Mouse (Mus musculus): ENCODE results near the gene Ugt1a6b. TPM values are rescaled to one million over a fixed set of nuclear protein-coding genes. Genes with fewer than 3 reads are reported as not detected.

The Ugt1a6b gene
- polyA plus RNA-seq, 1 experiment from 2014 or later: 0.11 TPM

DNA sequence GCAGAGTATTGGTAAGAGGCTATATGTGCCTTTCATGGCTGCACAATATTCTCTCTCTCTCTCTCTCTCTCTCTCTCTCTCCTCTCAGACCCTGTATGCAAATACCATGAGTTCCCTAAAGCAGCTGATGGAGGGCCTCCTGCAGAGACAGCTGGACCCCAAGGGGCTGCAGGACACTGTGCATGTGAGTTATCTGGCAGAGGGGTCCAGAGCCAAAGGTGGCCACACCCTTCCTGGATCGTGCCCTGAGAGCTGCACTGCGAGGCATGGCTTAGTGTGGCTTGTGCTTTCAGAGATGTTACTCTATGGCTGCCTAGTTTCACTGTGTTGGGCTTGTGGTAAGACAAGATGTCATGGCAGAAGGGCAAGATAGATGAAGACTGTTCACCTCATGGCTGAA lies 144.6 kb downstream of the Ugt1a6b start:
- no peak for ATAC-seq (replicated peaks; ENCODE audit: extremely low read depth, insufficient read depth, low FRiP score)
- Histone ChIP-seq H3K36me3 (ENCODE audit: control insufficient read depth, insufficient read depth) (no peaks in the 10 kb centered on the region), H3K4me3 (ENCODE audit: low read length) (no peak overlapping the region), H3K4me1 (ENCODE audit: control insufficient read depth, insufficient read depth, low read length) (no peaks in the 10 kb centered on the region), H3K27me3 (ENCODE audit: control insufficient read depth, insufficient read depth, low read length) (no peaks in the 10 kb centered on the region), H3K9me3 (replicated peaks; ENCODE audit: control insufficient read depth, low read length) (peaks cover 75% of the 10 kb centered on the region), H3K4me2 (ENCODE audit: low read depth, low read length) (no peak overlapping the region), H3K9ac (ENCODE audit: low read length) (no peak overlapping the region), H3K27ac (ENCODE audit: low read length) (no peak overlapping the region)
- 42% methylated on average over 2 of the region's 2 CpGs for WGBS

DNA sequence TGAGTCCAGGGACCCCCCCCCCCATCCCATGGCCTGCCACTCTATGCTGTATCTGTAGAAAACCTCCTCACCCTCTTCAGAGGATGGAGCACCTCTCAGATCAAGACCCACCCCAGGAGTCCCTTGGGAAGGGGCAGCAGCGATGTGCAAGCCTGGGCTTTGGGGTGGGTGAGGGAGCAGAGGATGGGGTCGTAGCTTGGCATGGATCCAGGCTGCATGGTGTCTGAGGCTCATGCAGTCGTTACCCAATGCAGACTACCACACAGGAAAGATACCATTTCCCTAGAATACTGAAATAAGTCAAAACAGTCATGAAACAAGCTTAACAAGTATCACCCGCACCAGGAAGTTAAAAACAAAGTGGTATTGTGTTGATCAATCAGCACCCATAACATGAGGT lies 145.6 kb downstream of the Ugt1a6b start:
- Histone ChIP-seq H3K4me1 (ENCODE audit: control insufficient read depth, insufficient read depth, low read length) (no peaks in the 10 kb centered on the region), H3K27me3 (ENCODE audit: control insufficient read depth, insufficient read depth, low read length) (no peaks in the 10 kb centered on the region), H3K4me3 (ENCODE audit: low read length) (no peak overlapping the region), H3K36me3 (ENCODE audit: control insufficient read depth, insufficient read depth) (no peaks in the 10 kb centered on the region), H3K4me2 (ENCODE audit: low read depth, low read length) (no peak overlapping the region), H3K9ac (ENCODE audit: low read length) (no peak overlapping the region), H3K9me3 (replicated peaks; ENCODE audit: control insufficient read depth, low read length) (peaks cover 75% of the 10 kb centered on the region), H3K27ac (ENCODE audit: low read length) (no peak overlapping the region)
- 59% methylated on average over 4 of the region's 4 CpGs for WGBS
- ATAC-seq (replicated peaks; ENCODE audit: extremely low read depth, insufficient read depth, low FRiP score): no peak

DNA sequence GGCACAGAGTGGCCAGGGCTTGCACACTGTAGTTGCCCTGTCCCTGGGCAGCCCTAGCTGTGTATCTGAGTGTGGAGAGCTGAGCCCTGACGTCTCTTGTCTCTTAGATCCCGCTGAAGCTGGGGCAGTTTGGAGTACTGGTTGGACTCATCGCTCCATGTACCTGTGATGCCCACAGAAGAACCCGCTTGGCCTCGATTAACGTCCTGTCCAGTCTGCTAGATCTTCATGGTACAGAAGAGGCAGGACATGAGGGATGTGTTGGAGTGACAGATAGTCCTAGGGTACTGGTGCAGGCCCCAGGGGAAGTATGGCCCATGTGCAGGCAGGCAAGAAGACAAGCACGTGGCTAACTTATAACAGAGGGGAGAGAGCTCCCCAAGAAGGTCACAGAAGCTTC lies 146.5 kb downstream of the Ugt1a6b start:
- H3K9me3 ChIP-seq (replicated peaks; ENCODE audit: control insufficient read depth, low read length): peaks cover 74% of the 10 kb centered on the region
- H3K27me3 ChIP-seq (ENCODE audit: control insufficient read depth, insufficient read depth, low read length): no peaks in the 10 kb centered on the region
- H3K27ac ChIP-seq (ENCODE audit: low read length): no peak overlapping the region
- H3K9ac ChIP-seq (ENCODE audit: low read length): no peak overlapping the region
- WGBS: 72% methylated on average over 7 of the region's 7 CpGs
- H3K36me3 ChIP-seq (ENCODE audit: control insufficient read depth, insufficient read depth): no peaks in the 10 kb centered on the region
- no peak for ATAC-seq (replicated peaks; ENCODE audit: extremely low read depth, insufficient read depth, low FRiP score)
- H3K4me2 ChIP-seq (ENCODE audit: low read depth, low read length): no peak overlapping the region
- no peaks in the 10 kb centered on the region for H3K4me1 ChIP-seq (ENCODE audit: control insufficient read depth, insufficient read depth, low read length)
- no peak overlapping the region for H3K4me3 ChIP-seq (ENCODE audit: low read length)

- Histone ChIP-seq H3K4me3 (ENCODE audit: low read length) (no peak overlapping the region), H3K27ac (ENCODE audit: low read length) (no peak overlapping the region), H3K4me2 (ENCODE audit: low read depth, low read length) (no peak overlapping the region), H3K4me1 (ENCODE audit: control insufficient read depth, insufficient read depth, low read length) (no peaks in the 10 kb centered on the region), H3K9ac (ENCODE audit: low read length) (no peak overlapping the region), H3K9me3 (replicated peaks; ENCODE audit: control insufficient read depth, low read length) (peaks cover 77% of the 10 kb centered on the region), H3K36me3 (ENCODE audit: control insufficient read depth, insufficient read depth) (no peaks in the 10 kb centered on the region), H3K27me3 (ENCODE audit: control insufficient read depth, insufficient read depth, low read length) (no peaks in the 10 kb centered on the region)
- 76% methylated on average over 5 of the region's 5 CpGs for WGBS
- ATAC-seq (replicated peaks; ENCODE audit: extremely low read depth, insufficient read depth, low FRiP score): no peak
Observed at GRCm38 (mm10) chr1:88250023-88250422, 147.0 kb downstream of the Ugt1a6b start.

DNA sequence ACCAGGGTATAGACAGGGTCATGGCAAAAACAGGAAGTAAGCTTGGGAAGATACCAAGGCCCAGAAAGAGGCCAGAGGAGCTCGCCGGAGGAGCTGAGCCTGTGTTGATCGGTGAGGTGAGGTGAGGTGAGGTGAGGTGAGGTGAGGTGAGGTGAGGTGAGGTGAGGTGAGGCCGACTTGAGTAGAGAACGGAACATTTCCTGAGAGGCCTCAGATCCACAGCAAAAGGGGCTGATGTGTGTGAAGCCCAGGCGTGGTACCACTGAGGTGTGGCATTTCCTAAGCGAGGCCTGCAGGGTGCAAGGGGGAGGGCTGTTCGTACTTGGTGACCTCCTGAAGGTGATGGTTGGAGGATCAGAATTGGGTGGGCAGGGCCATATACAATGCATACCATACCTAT lies 150.1 kb downstream of the Ugt1a6b start:
- H3K4me2 ChIP-seq (ENCODE audit: low read depth, low read length): no peak overlapping the region
- H3K4me1 ChIP-seq (ENCODE audit: control insufficient read depth, insufficient read depth, low read length): no peaks in the 10 kb centered on the region
- WGBS: 71% methylated on average over 8 of the region's 8 CpGs
- H3K36me3 ChIP-seq (ENCODE audit: control insufficient read depth, insufficient read depth): no peaks in the 10 kb centered on the region
- no peak for ATAC-seq (replicated peaks; ENCODE audit: extremely low read depth, insufficient read depth, low FRiP score)
- H3K9ac ChIP-seq (ENCODE audit: low read length): no peak overlapping the region
- H3K4me3 ChIP-seq (ENCODE audit: low read length): no peak overlapping the region
- peaks cover 53% of the 10 kb centered on the region for H3K9me3 ChIP-seq (replicated peaks; ENCODE audit: control insufficient read depth, low read length)
- no peak overlapping the region for H3K27ac ChIP-seq (ENCODE audit: low read length)
- no peaks in the 10 kb centered on the region for H3K27me3 ChIP-seq (ENCODE audit: control insufficient read depth, insufficient read depth, low read length)

DNA sequence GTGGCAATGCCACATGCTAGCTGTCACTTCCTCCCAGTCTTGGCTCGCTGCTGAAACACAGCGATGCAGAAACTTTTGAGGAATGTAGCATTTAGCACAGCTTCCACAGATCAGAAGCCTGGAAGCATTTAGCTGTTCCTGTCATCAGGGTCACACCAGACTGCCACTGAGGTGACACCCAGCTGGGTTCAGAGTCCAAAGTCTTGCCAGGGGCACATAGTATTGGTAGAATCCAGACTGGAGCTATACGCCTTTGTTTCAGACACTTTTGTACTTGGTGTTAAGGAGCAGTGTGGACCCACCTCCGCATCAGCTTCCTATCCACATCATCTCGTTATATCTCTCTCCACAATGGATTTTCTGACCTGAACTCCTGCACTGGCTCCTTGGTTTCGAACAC lies 150.5 kb downstream of the Ugt1a6b start:
- H3K4me2 ChIP-seq (ENCODE audit: low read depth, low read length): no peak overlapping the region
- H3K4me1 ChIP-seq (ENCODE audit: control insufficient read depth, insufficient read depth, low read length): no peaks in the 10 kb centered on the region
- no peak for ATAC-seq (replicated peaks; ENCODE audit: extremely low read depth, insufficient read depth, low FRiP score)
- H3K36me3 ChIP-seq (ENCODE audit: control insufficient read depth, insufficient read depth): no peaks in the 10 kb centered on the region
- no peak overlapping the region for H3K4me3 ChIP-seq (ENCODE audit: low read length)
- 62% methylated on average over 6 of the region's 6 CpGs for WGBS
- no peaks in the 10 kb centered on the region for H3K27me3 ChIP-seq (ENCODE audit: control insufficient read depth, insufficient read depth, low read length)
- H3K9me3 ChIP-seq (replicated peaks; ENCODE audit: control insufficient read depth, low read length): peaks cover 51% of the 10 kb centered on the region
- H3K27ac ChIP-seq (ENCODE audit: low read length): no peak overlapping the region
- H3K9ac ChIP-seq (ENCODE audit: low read length): no peak overlapping the region

GRCm38 (mm10) chr1:88254793-88255465 lies 151.9 kb downstream of the Ugt1a6b start:
- WGBS: 77% methylated on average over 12 of the region's 12 CpGs
- H3K4me1 ChIP-seq (ENCODE audit: control insufficient read depth, insufficient read depth, low read length): peaks cover 12% of the 10 kb centered on the region

GRCm38 (mm10) chr1:88255466-88255857 lies 152.4 kb downstream of the Ugt1a6b start:
- Histone ChIP-seq H3K9ac (ENCODE audit: low read length) (no peak overlapping the region), H3K27ac (ENCODE audit: low read length) (no peak overlapping the region), H3K4me1 (ENCODE audit: control insufficient read depth, insufficient read depth, low read length) (peaks cover 14% of the 10 kb centered on the region), H3K4me2 (ENCODE audit: low read depth, low read length) (no peak overlapping the region), H3K9me3 (replicated peaks; ENCODE audit: control insufficient read depth, low read length) (peaks cover 32% of the 10 kb centered on the region), H3K27me3 (ENCODE audit: control insufficient read depth, insufficient read depth, low read length) (no peaks in the 10 kb centered on the region), H3K4me3 (ENCODE audit: low read length) (no peak overlapping the region), H3K36me3 (ENCODE audit: control insufficient read depth, insufficient read depth) (no peaks in the 10 kb centered on the region)
- 47% methylated on average over 2 of the region's 2 CpGs for WGBS
- no peak for ATAC-seq (replicated peaks; ENCODE audit: extremely low read depth, insufficient read depth, low FRiP score)

More at GRCm38 (mm10) chr1:88254793-88255465, 151.9 kb downstream of the Ugt1a6b start:
- no peak for ATAC-seq (replicated peaks; ENCODE audit: extremely low read depth, insufficient read depth, low FRiP score)
- Histone ChIP-seq H3K4me3 (ENCODE audit: low read length) (no peak overlapping the region), H3K36me3 (ENCODE audit: control insufficient read depth, insufficient read depth) (no peaks in the 10 kb centered on the region), H3K27ac (ENCODE audit: low read length) (no peak overlapping the region), H3K27me3 (ENCODE audit: control insufficient read depth, insufficient read depth, low read length) (no peaks in the 10 kb centered on the region), H3K4me2 (ENCODE audit: low read depth, low read length) (no peak overlapping the region), H3K9ac (ENCODE audit: low read length) (no peak overlapping the region), H3K9me3 (replicated peaks; ENCODE audit: control insufficient read depth, low read length) (peaks cover 37% of the 10 kb centered on the region)

- no peak overlapping the region for H3K4me2 ChIP-seq (ENCODE audit: low read depth, low read length)
- WGBS: 71% methylated on average over 13 of the region's 13 CpGs
- no peak overlapping the region for H3K27ac ChIP-seq (ENCODE audit: low read length)
- H3K36me3 ChIP-seq (ENCODE audit: control insufficient read depth, insufficient read depth): peaks cover 3% of the 10 kb centered on the region; the same call in 1 of the 2 replicates
- peaks cover 14% of the 10 kb centered on the region for H3K4me1 ChIP-seq (ENCODE audit: control insufficient read depth, insufficient read depth, low read length)
- no peak overlapping the region for H3K4me3 ChIP-seq (ENCODE audit: low read length)
- H3K9ac ChIP-seq (ENCODE audit: low read length): no peak overlapping the region
- H3K9me3 ChIP-seq (replicated peaks; ENCODE audit: control insufficient read depth, low read length): peaks cover 25% of the 10 kb centered on the region
- ATAC-seq (replicated peaks; ENCODE audit: extremely low read depth, insufficient read depth, low FRiP score): no peak
- H3K27me3 ChIP-seq (ENCODE audit: control insufficient read depth, insufficient read depth, low read length): no peaks in the 10 kb centered on the region
Observed at GRCm38 (mm10) chr1:88255989-88256754, 153.1 kb downstream of the Ugt1a6b start.

Measured in heart, embryonic 16.5 days (tissue).